Mouse (Mus musculus) limb, embryonic 14.5 days (tissue): ENCODE measurements around the gene Iqsec3. TPM values are rescaled to one million over a fixed set of nuclear protein-coding genes. Genes with fewer than 3 reads are reported as not detected.

Experiments
- ATAC-seq: fragments of 200-750 bp; cut with Nextera tagmentation; 2 replicates; pipeline ENCODE4 v1.8.0; 2017; ENCODE audit warnings: low read depth, moderate number of reproducible peaks, moderate TSS enrichment; ENCODE audit not compliant: low FRiP score
- DNase-seq: peaks from one replicate; pipeline ENCODE4 v3.0.0-alpha.2; 2015; ENCODE audit warnings: low spot score
- H3K27ac ChIP-seq: fragments of 300-500 bp; sonication (generic); replicated peaks from 2 replicates; pipeline ENCODE4 v1.5.1; 2014; ENCODE audit warnings: low read depth, mild to moderate bottlenecking, low read length, moderate library complexity, mixed read lengths
- H3K27me3 ChIP-seq: fragments of 300-500 bp; sonication (generic); 2 replicates; pipeline ENCODE4 v1.6.1; 2014; ENCODE audit warnings: low read length, mixed read lengths; ENCODE audit not compliant: control insufficient read depth, insufficient read depth
- H3K36me3 ChIP-seq: fragments of 300-500 bp; sonication (generic); 2 replicates; pipeline ENCODE4 v1.6.1; 2014; ENCODE audit warnings: mild to moderate bottlenecking, low read length, moderate library complexity, mixed read lengths; ENCODE audit not compliant: control insufficient read depth, insufficient read depth
- H3K4me1 ChIP-seq: fragments of 300-500 bp; sonication (generic); 2 replicates; pipeline ENCODE4 v1.6.1; 2014; ENCODE audit warnings: antibody characterized with exemption, low read length, mixed read lengths; ENCODE audit not compliant: control insufficient read depth, insufficient read depth
- H3K4me2 ChIP-seq: fragments of 300-500 bp; sonication (generic); replicated peaks from 2 replicates; pipeline ENCODE4 v1.6.1; 2014; ENCODE audit warnings: low read depth, mild to moderate bottlenecking, low read length, moderate library complexity; ENCODE audit not compliant: severe bottlenecking
- H3K4me3 ChIP-seq: fragments of 300-500 bp; sonication (generic); replicated peaks from 2 replicates; pipeline ENCODE4 v1.5.1; 2014; ENCODE audit warnings: low read length
- H3K9ac ChIP-seq: fragments of 300-500 bp; sonication (generic); 2 replicates; pipeline ENCODE4 v1.6.1; 2014; ENCODE audit warnings: mild to moderate bottlenecking, low read depth, low read length, moderate library complexity; ENCODE audit not compliant: severe bottlenecking
- H3K9me3 ChIP-seq: fragments of 300-500 bp; sonication (generic); 2 replicates; pipeline ENCODE4 v1.6.1; 2016; ENCODE audit warnings: low read length; ENCODE audit not compliant: control insufficient read depth
- POLR2A ChIP-seq: fragments of 200-500 bp; IDR thresholded peaks from 2 replicates; pipeline ENCODE4 v1.8.0; 2012; ENCODE audit warnings: inconsistent platforms, mild to moderate bottlenecking, moderate library complexity, borderline replicate concordance; ENCODE audit not compliant: insufficient read depth, insufficient read length; ENCODE audit errors: extremely low read depth
- WGBS: fragments of 180-500 bp; shearing (Covaris S2); extraction: QIAGEN DNeasy Blood & Tissue Kit; methylation state at CpG from one replicate; pipeline ENCODE4 v1.1.7; 2014; 5-methylcytosine and 5-hydroxymethylcytosine counted together
- polyA plus RNA-seq, 2 experiments: library from polyadenylated mRNA; depleted of rRNA in 1 of 2; stranded (reverse) in 1 of 2; unstranded in 1 of 2; fragments of >200 nt; fragmentation: Nextera tagmentation in 1 of 2; extraction: Ambion mirVana in 1 of 2; gene quantifications; 2 replicates each; pipeline versions ENCODE4 v1.2.1 to v1.2.3; 2012 to 2014

The Iqsec3 gene
- polyA plus RNA-seq, 2 experiments, result 0.28 to 0.55 TPM

DNA sequence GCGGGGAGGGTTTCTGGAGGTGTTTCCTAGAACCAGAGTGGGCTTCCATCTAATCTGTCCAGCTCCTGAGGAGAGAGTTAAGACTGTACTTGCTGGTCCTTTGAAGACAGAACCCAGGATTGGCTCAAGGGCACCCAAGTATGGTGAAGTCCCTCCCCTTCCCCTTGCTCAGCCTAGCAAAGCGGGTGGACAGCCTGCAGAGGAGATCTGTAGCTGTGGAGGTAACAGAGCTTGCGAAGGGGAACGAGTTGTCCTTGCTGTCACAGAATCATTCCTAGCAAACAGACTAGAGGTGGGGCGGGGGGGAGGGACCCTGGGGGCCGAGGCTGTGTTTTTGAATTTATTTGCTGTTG is 129.7 kb downstream of the Iqsec3 start:
- 66% methylated on average over 6 of the region's 6 CpGs for WGBS
- H3K27ac ChIP-seq, result no peak overlapping the region
- no peaks in the 10 kb centered on the region for H3K27me3 ChIP-seq
- ATAC-seq (no peak), DNase-seq (no peak)
- no peak overlapping the region for H3K4me3 ChIP-seq
- H3K4me1 ChIP-seq, result no peaks in the 10 kb centered on the region
- no peak overlapping the region for H3K4me2 ChIP-seq
- no peaks in the 10 kb centered on the region for H3K9me3 ChIP-seq
- H3K36me3 ChIP-seq, result no peaks in the 10 kb centered on the region
- no peak overlapping the region for H3K9ac ChIP-seq
- TF ChIP-seq POLR2A, result no peak

DNA sequence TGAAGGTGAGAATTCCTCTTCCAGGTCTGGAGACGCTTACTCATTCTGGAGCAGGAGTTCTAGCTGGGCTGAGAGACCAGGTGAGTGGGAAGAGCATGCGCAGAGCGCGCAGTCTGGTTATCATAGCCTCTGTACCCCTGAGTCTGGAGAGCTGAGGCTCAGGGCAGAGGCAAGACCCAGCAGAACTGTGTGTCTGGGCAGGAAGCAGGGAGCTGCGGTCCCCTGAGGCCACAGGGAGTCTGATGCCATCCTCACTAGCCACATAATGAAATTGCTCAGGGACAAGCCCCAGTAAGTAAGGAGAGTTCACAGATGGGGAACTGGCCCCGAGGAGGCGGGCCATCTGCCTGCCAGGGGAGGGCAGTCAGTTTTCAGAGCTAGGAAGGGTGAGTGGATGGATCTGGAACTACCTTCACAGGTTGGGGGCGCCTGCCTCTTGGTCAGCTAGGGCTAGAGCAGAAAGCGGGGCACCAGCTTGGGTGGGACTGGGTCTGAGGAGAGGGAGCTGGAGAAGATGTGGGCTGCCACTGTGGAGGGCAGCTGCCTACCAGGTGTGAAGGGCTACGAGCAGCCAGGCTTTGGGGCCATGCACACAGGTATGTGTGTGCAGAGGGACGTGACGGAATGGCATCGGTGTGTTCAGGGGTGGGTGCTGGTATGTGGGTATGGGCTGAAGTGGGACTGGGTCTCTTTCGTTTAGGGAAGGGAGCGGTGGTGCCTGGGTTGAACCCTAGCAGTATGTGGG is 130.3 kb downstream of the Iqsec3 start, which contains the start of gene Slc6a12:
Slc6a12 (plus strand) TSS at position 51 of the 745 bp plus-strand sequence.
- no peak within 1 kb of the TSS for H3K4me3 ChIP-seq
- no peak within 1 kb of the TSS for H3K27ac ChIP-seq
- H3K4me2 ChIP-seq, result no peak within 1 kb of the TSS
- TF ChIP-seq POLR2A, result no peak
- DNase-seq, result no peak
- ATAC-seq, result no peak
- no peaks in the 10 kb centered on the region for H3K4me1 ChIP-seq
- no peaks in the 10 kb centered on the region for H3K27me3 ChIP-seq
- no peak within 1 kb of the TSS for H3K9ac ChIP-seq
- no peaks in the 10 kb centered on the region for H3K9me3 ChIP-seq
- 67% methylated on average over 15 of the region's 15 CpGs for WGBS
- H3K36me3 ChIP-seq, result no peaks in the 10 kb centered on the region

DNA sequence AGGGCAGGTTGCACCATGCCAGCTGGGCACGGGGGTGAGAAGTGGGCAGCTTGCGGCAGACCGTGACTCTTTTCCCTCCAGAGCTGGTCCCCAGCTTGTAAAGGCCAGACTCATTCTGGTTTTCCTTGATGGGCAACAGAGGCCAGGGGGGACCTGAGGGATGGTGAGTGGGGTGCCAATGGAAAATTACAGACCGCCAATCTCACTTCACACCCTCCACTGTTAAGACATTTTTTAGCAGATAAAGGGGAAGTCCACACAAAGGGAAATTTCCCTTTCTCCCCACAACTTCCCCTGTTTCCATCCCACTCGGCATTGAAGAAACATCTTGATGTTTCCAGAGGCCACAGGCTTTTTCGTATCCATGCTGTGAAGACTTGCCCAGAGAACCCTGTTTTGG is 131.8 kb downstream of the Iqsec3 start:
- no peak overlapping the region for H3K9ac ChIP-seq
- H3K27me3 ChIP-seq, result no peaks in the 10 kb centered on the region

DNA sequence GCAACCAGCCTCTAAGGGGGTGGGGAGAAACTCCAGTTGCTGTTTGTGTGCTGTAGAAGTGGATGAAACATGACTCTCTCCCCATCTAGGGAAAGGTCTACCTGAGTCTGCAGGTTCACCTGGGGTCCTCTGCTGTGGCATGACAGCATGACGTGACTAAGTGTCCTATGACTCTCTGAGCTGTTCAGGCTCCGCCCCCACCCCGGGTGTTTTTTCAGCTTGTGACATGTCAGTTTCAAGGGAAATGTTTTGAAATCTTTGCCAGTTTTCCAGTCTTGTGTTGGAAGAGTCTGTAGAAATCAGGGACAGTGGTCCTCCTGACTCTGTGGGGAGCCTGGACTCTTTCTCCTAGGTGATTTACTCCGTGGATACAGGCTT is 135.0 kb downstream of the Iqsec3 start:
- Histone ChIP-seq H3K27me3 (no peaks in the 10 kb centered on the region), H3K4me1 (no peaks in the 10 kb centered on the region), H3K9ac (no peak overlapping the region), H3K4me3 (no peak overlapping the region), H3K36me3 (no peaks in the 10 kb centered on the region), H3K27ac (no peak overlapping the region), H3K9me3 (no peaks in the 10 kb centered on the region), H3K4me2 (no peak overlapping the region)
- WGBS, result 48% methylated on average over 4 of the region's 4 CpGs
- no peak for TF ChIP-seq POLR2A
- ATAC-seq (no peak), DNase-seq (no peak)

More for the DNA sequence above, 131.8 kb downstream of the Iqsec3 start:
- Histone ChIP-seq H3K9me3 (no peaks in the 10 kb centered on the region), H3K36me3 (no peaks in the 10 kb centered on the region), H3K4me1 (no peaks in the 10 kb centered on the region), H3K4me2 (no peak overlapping the region), H3K27ac (no peak overlapping the region), H3K4me3 (no peak overlapping the region)
- TF ChIP-seq POLR2A, result no peak
- WGBS, result 85% methylated on average over 6 of the region's 6 CpGs
- ATAC-seq, result no peak
- no peak for DNase-seq

DNA sequence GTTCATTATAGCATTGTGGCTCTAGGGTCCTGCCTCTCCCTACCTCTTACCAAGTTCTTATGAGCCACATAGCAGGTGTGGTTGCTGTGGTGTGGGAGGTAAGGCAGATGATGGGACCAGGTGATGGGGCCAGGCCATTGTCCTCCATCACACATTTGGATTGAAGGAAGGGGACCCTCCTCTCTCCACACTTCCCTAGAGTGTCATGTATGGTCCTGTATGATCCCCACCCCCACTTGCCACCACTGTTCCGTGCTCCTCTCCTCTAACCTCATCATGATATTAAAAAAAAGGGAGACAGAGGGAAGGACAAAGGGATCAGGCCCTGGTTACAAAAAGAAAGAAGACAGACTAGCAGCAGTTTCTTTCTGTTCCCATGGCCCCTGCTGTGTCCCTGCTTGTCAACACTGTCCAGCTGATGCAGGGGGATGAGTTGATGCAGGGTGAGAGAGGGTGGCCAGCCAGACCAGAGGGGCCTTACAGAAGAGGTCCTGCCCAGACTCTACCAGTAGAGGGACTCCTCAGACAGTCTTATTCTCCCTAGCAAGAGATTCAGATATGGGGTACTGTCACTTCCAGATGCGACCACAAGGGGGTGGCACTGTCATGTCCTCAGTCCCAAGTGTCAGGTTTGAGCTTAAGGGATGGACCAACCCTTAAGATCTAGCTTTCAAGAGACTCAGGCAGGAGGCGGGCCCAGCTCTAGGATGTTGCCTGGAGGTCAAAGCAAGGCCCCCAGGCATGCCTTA is 135.5 kb downstream of the Iqsec3 start:
- ATAC-seq (peak; percentile 53; the same call in 1 of the 2 replicates), DNase-seq (peak; percentile 79)
- H3K36me3 ChIP-seq, result no peaks in the 10 kb centered on the region
- H3K4me1 ChIP-seq, result no peaks in the 10 kb centered on the region
- no peak overlapping the region for H3K9ac ChIP-seq
- H3K27ac ChIP-seq, result no peak overlapping the region
- H3K4me2 ChIP-seq, result no peak overlapping the region
- no peak for TF ChIP-seq POLR2A
- no peaks in the 10 kb centered on the region for H3K27me3 ChIP-seq
- no peak overlapping the region for H3K4me3 ChIP-seq
- WGBS, result 27% methylated on average over 3 of the region's 3 CpGs
- no peaks in the 10 kb centered on the region for H3K9me3 ChIP-seq
